24 mouse cellular contexts compared by ENCODE assay signal in the genomic region with DNA sequence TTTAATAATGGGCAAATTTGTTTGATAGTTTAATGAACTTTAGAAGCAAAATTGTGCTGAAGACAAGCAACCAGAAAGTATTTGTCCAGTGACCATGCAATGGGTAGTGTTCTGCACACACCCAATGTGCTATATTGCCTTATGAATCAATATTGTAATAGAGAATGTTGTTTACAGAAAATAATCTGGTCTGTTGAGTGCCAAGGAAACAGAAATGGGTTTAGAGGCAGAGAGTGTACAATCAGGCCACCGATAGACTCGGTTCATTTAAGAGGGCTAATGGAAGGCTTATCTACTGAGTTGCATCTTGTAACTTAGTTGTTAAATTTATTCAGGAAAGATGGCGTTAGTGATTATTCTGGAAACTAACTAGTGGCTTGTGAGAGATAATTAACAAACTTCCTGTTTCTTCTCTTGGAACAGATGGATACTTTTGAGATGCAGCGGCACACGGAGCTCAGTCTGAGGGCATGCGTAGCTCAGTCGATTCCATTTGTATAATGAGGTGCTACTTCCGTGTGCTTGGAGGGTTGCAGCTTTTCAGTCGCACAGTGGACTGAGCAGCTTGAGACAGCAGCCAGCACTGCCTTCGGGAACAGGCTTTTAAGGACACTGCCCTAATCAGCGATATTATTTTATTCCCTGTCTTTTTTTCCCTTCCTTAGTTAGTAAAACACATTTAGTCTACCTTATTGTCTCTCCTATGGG.
DNase-seq lines count a peak whose midpoint lies in the region; ATAC-seq and TF ChIP-seq lines count a peak whose summit lies in the region.
"Had no signal": no experiment of that assay in that cellular context is flagged by ENCODE, and none has a peak within 500 bp of the region (broad histone marks: within the 10 kb centered on the region; RNA-seq: fewer than 3 reads in every experiment).

No protein-coding gene starts in this region.

- 79% methylated on average over 11 of the region's 11 CpGs for WGBS in forebrain, embryonic 13.5 days
- WGBS in forebrain, embryonic 14.5 days: 76% methylated on average over 11 of the region's 11 CpGs
- WGBS in lung, embryonic 15.5 days: 37% methylated on average over 11 of the region's 11 CpGs
- whole genome bisulfite sequencing in hindbrain, embryonic 16.5 days: 75% methylated on average over 11 of the region's 11 CpGs

- H3K27me3 ChIP-seq in forebrain, embryonic 13.5 days: no peaks in the 10 kb centered on the region
- no peaks in the 10 kb centered on the region for H3K27me3 ChIP-seq in forebrain, embryonic 14.5 days (replicated peaks; ENCODE audit: control insufficient read depth, insufficient read depth, low read length)
- H3K27me3 ChIP-seq in CH12.LX (replicated peaks): no peaks in the 10 kb centered on the region
- H3K27me3 ChIP-seq in lung, embryonic 15.5 days: no peaks in the 10 kb centered on the region
- no peaks in the 10 kb centered on the region for H3K27me3 ChIP-seq in hindbrain, embryonic 16.5 days (replicated peaks; ENCODE audit: control insufficient read depth, insufficient read depth, low read length)
- H3K27me3 ChIP-seq: limb, embryonic 13.5 days; liver, embryonic 13.5 days; midbrain, embryonic 15.5 days; neural tube, embryonic 15.5 days; Patski; stomach, embryonic 15.5 days had no signal

- in situ Hi-C loops in CH12.LX (cut with MboI; ENCODE audit: low pct_ligation_motif_present, low pct_unique_long_range_greater_than_20kb, low sequenced_read_pairs): no loop called here

- no peak overlapping the region for H3K27ac ChIP-seq in forebrain, embryonic 13.5 days
- H3K27ac ChIP-seq in forebrain, embryonic 14.5 days (ENCODE audit: low read depth, low read length): no peak overlapping the region
- no peak overlapping the region for H3K27ac ChIP-seq in CH12.LX (ENCODE audit: insufficient read depth, low read depth)
- H3K27ac ChIP-seq in lung, embryonic 15.5 days: peak overlapping the region; percentile 82
- no peak overlapping the region for H3K27ac ChIP-seq in hindbrain, embryonic 16.5 days (ENCODE audit: low read depth, low read length)
- H3K27ac ChIP-seq: gastrocnemius, adult 2 months; kidney, postnatal 0 days; limb, embryonic 13.5 days; liver, embryonic 13.5 days; midbrain, embryonic 15.5 days; neural tube, embryonic 15.5 days; stomach, embryonic 15.5 days had no signal

- H3K79me2 ChIP-seq in CH12.LX (replicated peaks; ENCODE audit: control insufficient read depth, extremely low read depth, insufficient read depth, poor library complexity, severe bottlenecking): no peaks in the 10 kb centered on the region

- no peak for TF ChIP-seq CTCF in CH12.LX (conservative IDR thresholded peaks at IDR 0.05 in 1 of 2, IDR thresholded peaks at IDR 0.05 in 1 of 2; ENCODE audit: low read depth in 2 of 2, low read length in 2 of 2)

- TF ChIP-seq POLR2A in CH12.LX (IDR thresholded peaks at IDR 0.05; ENCODE audit: low read depth, low read length): no peak

- no peak for TF ChIP-seq EP300 in CH12.LX (IDR thresholded peaks at IDR 0.05; ENCODE audit: low read length)

- dilution Hi-C loops in CH12.LX (cut with MboI; ENCODE audit: extremely low pct_ligation_motif_present, extremely low pct_unique_long_range_greater_than_20kb, low sequenced_read_pairs): no loop called here

- no peak for TF ChIP-seq RAD21 in CH12.LX (IDR thresholded peaks at IDR 0.05; ENCODE audit: low read depth, low read length)

- ATAC-seq in forebrain, embryonic 13.5 days: peak; percentile 43; the same call in 1 of the 2 replicates
- no peak for ATAC-seq in forebrain, embryonic 14.5 days
- ATAC-seq in lung, embryonic 15.5 days (ENCODE audit: borderline replicate concordance, extremely low read depth, low FRiP score, low TSS enrichment): peak; percentile 96
- ATAC-seq in hindbrain, embryonic 16.5 days: no peak
- ATAC-seq: midbrain, embryonic 15.5 days; Patski had no signal

- H3K4me3 ChIP-seq in forebrain, embryonic 13.5 days: no peak overlapping the region
- no peak overlapping the region for H3K4me3 ChIP-seq in forebrain, embryonic 14.5 days (ENCODE audit: low read depth, low read length)
- no peak overlapping the region for H3K4me3 ChIP-seq in CH12.LX (replicated peaks in 1 of 3; ENCODE audit: low read depth in 2 of 3, low read length in 2 of 3, poor library complexity in 1 of 3)
- H3K4me3 ChIP-seq in lung, embryonic 15.5 days: no peak overlapping the region
- no peak overlapping the region for H3K4me3 ChIP-seq in hindbrain, embryonic 16.5 days (ENCODE audit: low read length)
- H3K4me3 ChIP-seq: gastrocnemius, adult 2 months; limb, embryonic 13.5 days; liver, embryonic 13.5 days; midbrain, embryonic 15.5 days; neural tube, embryonic 15.5 days; stomach, embryonic 15.5 days had no signal

- H3K9me3 ChIP-seq in forebrain, embryonic 13.5 days (replicated peaks): no peaks in the 10 kb centered on the region
- H3K9me3 ChIP-seq in forebrain, embryonic 14.5 days (replicated peaks; ENCODE audit: control insufficient read depth, low read length): no peaks in the 10 kb centered on the region
- H3K9me3 ChIP-seq in CH12.LX (replicated peaks; ENCODE audit: low read length): no peaks in the 10 kb centered on the region
- no peaks in the 10 kb centered on the region for H3K9me3 ChIP-seq in lung, embryonic 15.5 days
- no peaks in the 10 kb centered on the region for H3K9me3 ChIP-seq in hindbrain, embryonic 16.5 days (ENCODE audit: control insufficient read depth, low read length)
- H3K9me3 ChIP-seq: limb, embryonic 13.5 days; liver, embryonic 13.5 days; midbrain, embryonic 15.5 days; neural tube, embryonic 15.5 days; stomach, embryonic 15.5 days had no signal

- no peaks in the 10 kb centered on the region for H3K36me3 ChIP-seq in forebrain, embryonic 13.5 days (ENCODE audit: poor library complexity, severe bottlenecking)
- H3K36me3 ChIP-seq in forebrain, embryonic 14.5 days (ENCODE audit: control insufficient read depth, insufficient read depth, low read length): no peaks in the 10 kb centered on the region
- H3K36me3 ChIP-seq in CH12.LX (replicated peaks in 1 of 2; ENCODE audit: control insufficient read depth in 1 of 2, insufficient read depth in 1 of 2, low read length in 1 of 2): no peaks in the 10 kb centered on the region
- no peaks in the 10 kb centered on the region for H3K36me3 ChIP-seq in lung, embryonic 15.5 days
- H3K36me3 ChIP-seq in hindbrain, embryonic 16.5 days (ENCODE audit: control insufficient read depth, insufficient read depth, low read length): no peaks in the 10 kb centered on the region
- H3K36me3 ChIP-seq: limb, embryonic 13.5 days; liver, embryonic 13.5 days; midbrain, embryonic 15.5 days; neural tube, embryonic 15.5 days; stomach, embryonic 15.5 days had no signal

- no peak overlapping the region for H3K4me2 ChIP-seq in forebrain, embryonic 13.5 days
- H3K4me2 ChIP-seq in forebrain, embryonic 14.5 days (ENCODE audit: low read length): no peak overlapping the region
- H3K4me2 ChIP-seq in CH12.LX (ENCODE audit: insufficient read depth, low read depth, poor library complexity, severe bottlenecking): peak overlapping the region; percentile 0; the same call in 1 of the 2 replicates
- 0 out of 2 replicates have a peak overlapping the region, but pooled peaks have one; percentile 16 for H3K4me2 ChIP-seq in lung, embryonic 15.5 days
- H3K4me2 ChIP-seq in hindbrain, embryonic 16.5 days (ENCODE audit: low read length): no peak overlapping the region
- H3K4me2 ChIP-seq: heart, embryonic 11.5 days; limb, embryonic 13.5 days; liver, embryonic 13.5 days; midbrain, embryonic 15.5 days; neural tube, embryonic 15.5 days; stomach, embryonic 15.5 days had no signal

- DNase-seq in forebrain, embryonic 14.5 days (ENCODE audit: low spot score): no peak
- no peak for DNase-seq in CH12.LX (ENCODE audit: extremely low read depth)
- DNase-seq in lung, postnatal 4 days: peak; percentile 32 to 80
- no peak for DNase-seq in cerebellum, adult 11 months
- no peak for DNase-seq in urinary bladder, postnatal 4 days (ENCODE audit: low spot score in 2 of 2)
- DNase-seq: adrenal gland, postnatal 14 days; cerebellum, adult 2 months; embryo, embryonic 11 days; gastrocnemius, adult 2 months; heart, postnatal 10 days; kidney, adult 18-20 months; liver, embryonic 13.5 days; right cerebral cortex, postnatal 25 days; thymus, adult 2 months had no signal

- H3K4me1 ChIP-seq in forebrain, embryonic 13.5 days: no peaks in the 10 kb centered on the region
- H3K4me1 ChIP-seq in forebrain, embryonic 14.5 days (ENCODE audit: control insufficient read depth, insufficient read depth, low read length): no peaks in the 10 kb centered on the region
- no peaks in the 10 kb centered on the region for H3K4me1 ChIP-seq in CH12.LX (ENCODE audit: control insufficient read depth in 1 of 2, insufficient read depth in 2 of 2)
- no peaks in the 10 kb centered on the region for H3K4me1 ChIP-seq in lung, embryonic 15.5 days
- no peaks in the 10 kb centered on the region for H3K4me1 ChIP-seq in hindbrain, embryonic 16.5 days (ENCODE audit: control insufficient read depth, insufficient read depth, low read depth, low read length)
- H3K4me1 ChIP-seq: limb, embryonic 13.5 days; liver, embryonic 13.5 days; midbrain, embryonic 15.5 days; neural tube, embryonic 15.5 days; stomach, embryonic 15.5 days had no signal

- H3K9ac ChIP-seq in forebrain, embryonic 13.5 days: no peak overlapping the region
- H3K9ac ChIP-seq in forebrain, embryonic 14.5 days (ENCODE audit: low read length): no peak overlapping the region
- no peak overlapping the region; the same call in 1 of the 2 replicates for H3K9ac ChIP-seq in CH12.LX (ENCODE audit: insufficient read depth, low read depth)
- no peak overlapping the region for H3K9ac ChIP-seq in lung, embryonic 15.5 days
- H3K9ac ChIP-seq in hindbrain, embryonic 16.5 days (ENCODE audit: low read depth, low read length): no peak overlapping the region
- H3K9ac ChIP-seq: limb, embryonic 13.5 days; liver, embryonic 13.5 days; midbrain, embryonic 15.5 days; neural tube, embryonic 15.5 days; stomach, embryonic 15.5 days had no signal

TF ChIP-seq in CH12.LX, 34 proteins besides CTCF, POLR2A, EP300 and RAD21:
- TF ChIP-seq ELF1 (IDR thresholded peaks at IDR 0.05; ENCODE audit: low read depth, low read length) (peak; percentile 34; the same call in 1 of the 2 replicates), TCF12 (IDR thresholded peaks at IDR 0.05; ENCODE audit: low read depth, low read length) (no peak), NRF1 (IDR thresholded peaks at IDR 0.05; ENCODE audit: low read depth, low read length) (peak; percentile 44; the same call in 1 of the 2 replicates)

Comparison
In these comparisons a context has a peak if more than half of its experiments do, and no peak if none do; other contexts are left out.
1. ATAC-seq: peak in forebrain, embryonic 13.5 days (single experiment) and lung, embryonic 15.5 days (single experiment); none in forebrain, embryonic 14.5 days (single experiment) and hindbrain, embryonic 16.5 days (single experiment).
2. H3K4me2 ChIP-seq: peak in CH12.LX (single experiment) and lung, embryonic 15.5 days (single experiment); none in forebrain, embryonic 13.5 days (single experiment), forebrain, embryonic 14.5 days (single experiment) and hindbrain, embryonic 16.5 days (single experiment).
3. DNase-seq: peak in lung, postnatal 4 days (2 of 2); none in forebrain, embryonic 14.5 days (single experiment), CH12.LX (single experiment), cerebellum, adult 11 months (single experiment) and urinary bladder, postnatal 4 days (0 of 2).